Mouse (Mus musculus): Measurements from ENCODE around the gene Npc2. TPM values are rescaled to one million over a fixed set of nuclear protein-coding genes. Genes with fewer than 3 reads are reported as not detected.

Gene Npc2
- polyA plus RNA-seq, 1 experiment from 2014 or later, result 53.0 TPM

GRCm38 (mm10) chr12:84726986-84727385 lies 46.0 kb downstream of the Npc2 start:
- H3K9ac ChIP-seq (ENCODE audit: low read depth, low read length), result no peak overlapping the region
- H3K4me1 ChIP-seq (ENCODE audit: control insufficient read depth, insufficient read depth, low read length), result no peaks in the 10 kb centered on the region
- no peaks in the 10 kb centered on the region; the same call in 1 of the 2 replicates for H3K27me3 ChIP-seq (ENCODE audit: control insufficient read depth, insufficient read depth, low read depth, low read length)
- 49% methylated on average over 4 of the region's 4 CpGs for WGBS
- no peak overlapping the region for H3K4me2 ChIP-seq (ENCODE audit: low read length)
- H3K9me3 ChIP-seq (replicated peaks; ENCODE audit: control insufficient read depth, low read length, poor library complexity, severe bottlenecking), result 0 out of 2 replicates have a peak, but pooled peaks cover 3% of the 10 kb centered on the region
- H3K4me3 ChIP-seq (ENCODE audit: low read depth, low read length), result no peak overlapping the region
- ATAC-seq, result no peak
- H3K27ac ChIP-seq (ENCODE audit: low read length), result no peak overlapping the region
- no peaks in the 10 kb centered on the region for H3K36me3 ChIP-seq (ENCODE audit: control insufficient read depth, insufficient read depth, low read length)

- Histone ChIP-seq H3K27me3 (ENCODE audit: control insufficient read depth, insufficient read depth, low read depth, low read length) (no peaks in the 10 kb centered on the region; the same call in 1 of the 2 replicates), H3K36me3 (ENCODE audit: control insufficient read depth, insufficient read depth, low read length) (no peaks in the 10 kb centered on the region), H3K4me2 (ENCODE audit: low read length) (no peak overlapping the region), H3K4me1 (ENCODE audit: control insufficient read depth, insufficient read depth, low read length) (no peaks in the 10 kb centered on the region), H3K9me3 (replicated peaks; ENCODE audit: control insufficient read depth, low read length, poor library complexity, severe bottlenecking) (0 out of 2 replicates have a peak, but pooled peaks cover 3% of the 10 kb centered on the region), H3K4me3 (ENCODE audit: low read depth, low read length) (no peak overlapping the region), H3K9ac (ENCODE audit: low read depth, low read length) (no peak overlapping the region), H3K27ac (ENCODE audit: low read length) (no peak overlapping the region)
- 91% methylated on average over 4 of the region's 4 CpGs for WGBS
- no peak for ATAC-seq
Measured at GRCm38 (mm10) chr12:84726391-84726790, 46.6 kb downstream of the Npc2 start.

GRCm38 (mm10) chr12:84718462-84719244 lies 54.3 kb downstream of the Npc2 start:
- H3K9ac ChIP-seq (ENCODE audit: low read depth, low read length), result no peak overlapping the region
- no peak for ATAC-seq
- WGBS, result 84% methylated on average over 9 of the region's 9 CpGs
- no peak overlapping the region for H3K4me2 ChIP-seq (ENCODE audit: low read length)
- H3K4me3 ChIP-seq (ENCODE audit: low read depth, low read length), result no peak overlapping the region
- H3K9me3 ChIP-seq (replicated peaks; ENCODE audit: control insufficient read depth, low read length, poor library complexity, severe bottlenecking), result no peaks in the 10 kb centered on the region
- H3K27ac ChIP-seq (ENCODE audit: low read length), result no peak overlapping the region
- no peaks in the 10 kb centered on the region for H3K4me1 ChIP-seq (ENCODE audit: control insufficient read depth, insufficient read depth, low read length)
- H3K27me3 ChIP-seq (ENCODE audit: control insufficient read depth, insufficient read depth, low read depth, low read length), result no peaks in the 10 kb centered on the region
- no peaks in the 10 kb centered on the region for H3K36me3 ChIP-seq (ENCODE audit: control insufficient read depth, insufficient read depth, low read length)

GRCm38 (mm10) chr12:84714578-84714977 lies 58.4 kb downstream of the Npc2 start:
- H3K27ac ChIP-seq (ENCODE audit: low read length), result no peak overlapping the region
- no peak for ATAC-seq
- no peak overlapping the region for H3K4me2 ChIP-seq (ENCODE audit: low read length)
- no peak overlapping the region for H3K9ac ChIP-seq (ENCODE audit: low read depth, low read length)
- H3K4me1 ChIP-seq (ENCODE audit: control insufficient read depth, insufficient read depth, low read length), result no peaks in the 10 kb centered on the region
- no peaks in the 10 kb centered on the region for H3K9me3 ChIP-seq (replicated peaks; ENCODE audit: control insufficient read depth, low read length, poor library complexity, severe bottlenecking)
- WGBS, result 89% methylated on average over 6 of the region's 6 CpGs
- no peaks in the 10 kb centered on the region for H3K36me3 ChIP-seq (ENCODE audit: control insufficient read depth, insufficient read depth, low read length)
- H3K27me3 ChIP-seq (ENCODE audit: control insufficient read depth, insufficient read depth, low read depth, low read length), result no peaks in the 10 kb centered on the region
- no peak overlapping the region for H3K4me3 ChIP-seq (ENCODE audit: low read depth, low read length)

- Histone ChIP-seq H3K9ac (ENCODE audit: low read depth, low read length) (no peak overlapping the region), H3K4me1 (ENCODE audit: control insufficient read depth, insufficient read depth, low read length) (peaks cover 5% of the 10 kb centered on the region; the same call in 1 of the 2 replicates)
- 29% methylated on average over 14 of the region's 14 CpGs for WGBS
Measured at GRCm38 (mm10) chr12:84709842-84710439, 63.0 kb downstream of the Npc2 start.

GRCm38 (mm10) chr12:84707804-84708203 lies 65.1 kb downstream of the Npc2 start:
- Histone ChIP-seq H3K9ac (ENCODE audit: low read depth, low read length) (no peak overlapping the region), H3K4me3 (ENCODE audit: low read depth, low read length) (no peak overlapping the region)
- 91% methylated on average over 4 of the region's 4 CpGs for WGBS

More at GRCm38 (mm10) chr12:84709842-84710439, 63.0 kb downstream of the Npc2 start:
- Histone ChIP-seq H3K36me3 (ENCODE audit: control insufficient read depth, insufficient read depth, low read length) (no peaks in the 10 kb centered on the region), H3K9me3 (replicated peaks; ENCODE audit: control insufficient read depth, low read length, poor library complexity, severe bottlenecking) (no peaks in the 10 kb centered on the region), H3K4me2 (ENCODE audit: low read length) (no peak overlapping the region), H3K27ac (ENCODE audit: low read length) (no peak overlapping the region), H3K27me3 (ENCODE audit: control insufficient read depth, insufficient read depth, low read depth, low read length) (no peaks in the 10 kb centered on the region), H3K4me3 (ENCODE audit: low read depth, low read length) (no peak overlapping the region)
- ATAC-seq, result no peak

GRCm38 (mm10) chr12:84706886-84707285 lies 66.1 kb downstream of the Npc2 start:
- H3K9me3 ChIP-seq (replicated peaks; ENCODE audit: control insufficient read depth, low read length, poor library complexity, severe bottlenecking), result no peaks in the 10 kb centered on the region
- H3K27ac ChIP-seq (ENCODE audit: low read length), result no peak overlapping the region
- no peak overlapping the region for H3K4me3 ChIP-seq (ENCODE audit: low read depth, low read length)
- 73% methylated on average over 4 of the region's 4 CpGs for WGBS
- H3K27me3 ChIP-seq (ENCODE audit: control insufficient read depth, insufficient read depth, low read depth, low read length), result peaks cover 2% of the 10 kb centered on the region; the same call in 1 of the 2 replicates
- H3K4me2 ChIP-seq (ENCODE audit: low read length), result no peak overlapping the region
- H3K4me1 ChIP-seq (ENCODE audit: control insufficient read depth, insufficient read depth, low read length), result peaks cover 14% of the 10 kb centered on the region
- no peaks in the 10 kb centered on the region for H3K36me3 ChIP-seq (ENCODE audit: control insufficient read depth, insufficient read depth, low read length)
- no peak overlapping the region for H3K9ac ChIP-seq (ENCODE audit: low read depth, low read length)
- ATAC-seq, result no peak

More at GRCm38 (mm10) chr12:84707804-84708203, 65.1 kb downstream of the Npc2 start:
- Histone ChIP-seq H3K4me1 (ENCODE audit: control insufficient read depth, insufficient read depth, low read length) (peaks cover 5% of the 10 kb centered on the region; the same call in 1 of the 2 replicates), H3K9me3 (replicated peaks; ENCODE audit: control insufficient read depth, low read length, poor library complexity, severe bottlenecking) (no peaks in the 10 kb centered on the region), H3K4me2 (ENCODE audit: low read length) (no peak overlapping the region), H3K27me3 (ENCODE audit: control insufficient read depth, insufficient read depth, low read depth, low read length) (no peaks in the 10 kb centered on the region), H3K27ac (ENCODE audit: low read length) (no peak overlapping the region), H3K36me3 (ENCODE audit: control insufficient read depth, insufficient read depth, low read length) (no peaks in the 10 kb centered on the region)
- ATAC-seq, result no peak
